Mouse (Mus musculus) telencephalon, adult 2 months (tissue): ENCODE measurements at regions not wholly inside any gene's neighbourhood (a gene's known extent, or its start where the extent isn't known, plus 50 kb on each side); places are given as distances from the start of the nearest gene placed in this dataset.

Source experiments
- DNase-seq: peaks from one replicate; pipeline ENCODE4 v3.0.0-alpha.2; 2011; ENCODE audit warnings: low read depth, low spot score

DNA sequence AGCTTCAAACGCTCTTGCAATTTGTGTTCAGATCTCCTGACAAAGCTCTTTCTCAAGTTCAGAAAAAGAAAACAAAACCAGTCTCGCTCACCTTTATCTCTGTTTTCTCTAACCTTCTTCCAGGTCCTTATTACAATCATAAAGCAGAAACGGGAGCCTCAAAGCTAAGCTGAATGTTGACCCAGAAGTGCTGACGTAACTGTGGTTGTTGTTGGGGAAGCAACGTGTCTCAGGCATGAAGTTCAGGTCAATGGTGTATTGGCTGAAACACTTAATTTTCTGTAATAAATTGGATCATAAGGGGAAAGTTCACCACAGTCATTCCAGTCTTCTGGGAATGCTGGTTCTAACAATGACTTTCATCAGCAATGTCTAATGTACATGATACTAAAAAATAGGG, 586.7 kb downstream of the Ofcc1 start:
- no peak for DNase-seq

DNA sequence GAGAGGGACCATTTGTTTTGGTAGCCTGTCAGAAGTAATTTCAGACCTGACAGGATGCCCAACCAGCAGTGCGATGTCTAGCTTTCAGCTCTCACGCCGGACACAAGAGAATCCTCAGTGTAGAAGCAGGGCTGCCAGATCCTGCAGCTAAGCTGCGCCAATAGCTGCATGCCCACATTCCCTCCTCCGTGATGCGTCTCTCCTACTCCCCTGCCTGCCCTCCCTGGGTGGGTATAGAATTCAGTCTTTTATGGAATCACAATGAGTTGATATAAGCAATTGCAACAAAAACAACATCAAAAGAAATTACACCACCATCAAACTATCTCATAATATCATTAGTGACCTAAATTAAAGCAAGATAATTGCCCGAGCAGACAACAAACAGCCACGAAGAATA, 587.1 kb downstream of the Ofcc1 start:
- no peak for DNase-seq

DNA sequence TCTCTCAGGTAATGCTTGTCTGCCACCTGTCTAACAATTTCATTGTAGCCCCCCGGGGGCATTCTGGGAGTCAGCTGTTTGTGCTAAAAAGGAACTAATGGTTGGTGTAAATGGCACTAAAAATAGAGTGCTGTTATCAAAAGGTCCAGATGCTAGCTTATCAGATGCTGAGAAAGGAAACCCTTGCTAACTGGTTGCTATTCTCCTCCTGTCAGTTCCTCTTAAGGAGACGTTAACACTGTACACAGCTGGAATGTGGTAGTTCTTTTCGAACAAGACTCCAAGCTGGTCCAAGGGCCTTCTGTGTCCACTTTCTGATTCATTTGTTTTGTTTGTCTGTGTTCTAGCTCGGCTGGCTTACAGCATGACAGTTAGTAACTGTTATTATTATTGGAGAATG, 592.0 kb downstream of the Ofcc1 start:
- DNase-seq, result no peak

DNA sequence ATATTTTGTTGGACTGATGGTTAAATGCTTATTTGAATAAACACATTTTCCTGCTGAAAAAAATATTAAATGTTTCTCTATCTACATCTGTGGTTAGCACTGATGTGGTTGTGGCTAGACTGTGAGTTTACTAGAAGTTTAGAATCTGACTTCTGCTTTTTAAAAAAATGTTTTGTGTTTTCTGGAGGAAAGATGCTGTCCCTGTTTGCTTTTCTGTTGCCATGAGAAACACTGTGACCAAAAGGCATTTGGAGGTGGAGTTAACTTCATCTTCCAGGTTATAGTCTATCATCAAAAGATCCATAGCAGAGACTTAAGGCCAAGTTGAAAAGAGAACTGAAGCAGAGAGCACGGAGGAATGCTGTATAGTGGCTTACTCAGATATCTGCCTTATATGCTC, 594.4 kb downstream of the Ofcc1 start:
- DNase-seq, result no peak
